Mouse (Mus musculus): ENCODE measurements around the gene Cdh4. TPM values are rescaled to one million over a fixed set of nuclear protein-coding genes. Genes with fewer than 3 reads are reported as not detected.

Gene Cdh4
- polyA plus RNA-seq, 1 experiment from 2014 or later: 57.4 TPM

DNA sequence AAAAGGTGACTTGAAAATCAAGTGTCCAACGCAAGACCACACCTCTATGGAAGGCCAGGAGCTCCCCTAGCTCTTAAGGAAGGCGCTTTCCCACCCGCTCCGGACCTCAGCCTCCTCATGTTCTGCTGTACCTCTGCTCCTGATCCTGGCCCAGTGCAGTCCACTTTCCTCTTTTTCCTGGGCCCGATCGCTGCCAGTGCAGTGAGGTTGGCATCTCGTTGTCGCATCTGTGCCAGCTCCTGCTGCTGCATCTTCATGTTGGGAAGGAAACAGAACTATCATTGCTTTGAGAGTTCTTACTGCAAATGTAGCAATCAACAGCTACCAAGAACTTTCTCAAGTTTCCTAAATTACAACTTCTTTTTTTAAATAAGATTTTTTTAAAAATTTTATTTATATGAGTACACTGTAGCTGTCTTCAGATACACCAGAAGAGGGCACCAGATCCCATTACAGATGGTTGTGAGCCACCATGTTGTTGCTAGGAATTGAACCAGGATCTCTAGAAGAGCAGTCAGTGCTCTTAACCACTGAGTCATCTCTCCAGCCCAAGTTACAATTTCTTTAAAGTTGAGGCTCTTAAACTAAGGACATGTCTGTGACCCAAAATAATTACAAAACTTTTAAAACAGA, 478.9 kb downstream of the Cdh4 start:
- WGBS: 87% methylated on average over 8 of the region's 8 CpGs
- Histone ChIP-seq H3K4me1 (replicated peaks; ENCODE audit: control insufficient read depth, insufficient read depth, low read length) (no peaks in the 10 kb centered on the region), H3K4me3 (replicated peaks; ENCODE audit: low read length) (no peak overlapping the region), H3K9ac (replicated peaks; ENCODE audit: low read depth, low read length) (no peak overlapping the region), H3K36me3 (ENCODE audit: control insufficient read depth, insufficient read depth) (peaks cover 34% of the 10 kb centered on the region), H3K27me3 (replicated peaks; ENCODE audit: control insufficient read depth, insufficient read depth, low read length) (no peaks in the 10 kb centered on the region), H3K4me2 (ENCODE audit: low read length) (no peak overlapping the region), H3K27ac (ENCODE audit: low read length) (no peak overlapping the region), H3K9me3 (ENCODE audit: control insufficient read depth, low read length) (no peaks in the 10 kb centered on the region)
- no peak for ATAC-seq

- Histone ChIP-seq H3K4me3 (replicated peaks; ENCODE audit: low read length) (no peak overlapping the region), H3K4me1 (replicated peaks; ENCODE audit: control insufficient read depth, insufficient read depth, low read length) (no peaks in the 10 kb centered on the region), H3K36me3 (ENCODE audit: control insufficient read depth, insufficient read depth) (peaks cover 34% of the 10 kb centered on the region), H3K9ac (replicated peaks; ENCODE audit: low read depth, low read length) (no peak overlapping the region), H3K9me3 (ENCODE audit: control insufficient read depth, low read length) (no peaks in the 10 kb centered on the region), H3K4me2 (ENCODE audit: low read length) (no peak overlapping the region), H3K27ac (ENCODE audit: low read length) (no peak overlapping the region), H3K27me3 (replicated peaks; ENCODE audit: control insufficient read depth, insufficient read depth, low read length) (no peaks in the 10 kb centered on the region)
- no peak for ATAC-seq
- 92% methylated on average over 6 of the region's 6 CpGs for WGBS
These were observed 481.8 kb downstream of the Cdh4 start for GRCm38 (mm10) chr2:179924038-179924437.

DNA sequence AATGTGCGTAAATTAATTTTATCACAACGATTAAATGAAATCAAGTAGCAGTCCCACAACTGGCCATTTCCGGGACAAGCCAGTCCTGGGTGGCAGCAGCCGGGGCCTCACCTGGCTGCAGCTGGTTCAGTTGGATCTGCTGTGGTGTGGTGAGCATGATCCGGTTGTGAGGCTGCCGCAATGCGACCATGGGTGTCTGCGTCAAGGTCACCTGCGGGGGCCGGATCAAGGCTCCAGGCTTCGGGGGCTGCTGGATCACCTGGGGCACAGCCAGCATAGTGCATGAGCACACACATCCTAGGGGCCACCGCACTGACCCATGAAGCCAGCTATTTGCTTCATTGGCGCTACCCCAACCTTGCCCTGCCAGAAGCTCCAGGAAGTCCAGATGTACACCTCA, 486.9 kb downstream of the Cdh4 start:
- no peak for ATAC-seq
- Histone ChIP-seq H3K27ac (ENCODE audit: low read length) (no peak overlapping the region), H3K9me3 (ENCODE audit: control insufficient read depth, low read length) (no peaks in the 10 kb centered on the region), H3K4me2 (ENCODE audit: low read length) (no peak overlapping the region), H3K36me3 (ENCODE audit: control insufficient read depth, insufficient read depth) (peaks cover 11% of the 10 kb centered on the region), H3K27me3 (replicated peaks; ENCODE audit: control insufficient read depth, insufficient read depth, low read length) (no peaks in the 10 kb centered on the region), H3K4me1 (replicated peaks; ENCODE audit: control insufficient read depth, insufficient read depth, low read length) (no peaks in the 10 kb centered on the region), H3K9ac (replicated peaks; ENCODE audit: low read depth, low read length) (no peak overlapping the region), H3K4me3 (replicated peaks; ENCODE audit: low read length) (no peak overlapping the region)
- WGBS: 93% methylated on average over 13 of the region's 13 CpGs

GRCm38 (mm10) chr2:179931741-179932140, 489.5 kb downstream of the Cdh4 start:
- Histone ChIP-seq H3K4me1 (replicated peaks; ENCODE audit: control insufficient read depth, insufficient read depth, low read length) (no peaks in the 10 kb centered on the region), H3K9ac (replicated peaks; ENCODE audit: low read depth, low read length) (no peak overlapping the region), H3K36me3 (ENCODE audit: control insufficient read depth, insufficient read depth) (peaks cover 8% of the 10 kb centered on the region; the same call in 1 of the 2 replicates), H3K9me3 (ENCODE audit: control insufficient read depth, low read length) (no peaks in the 10 kb centered on the region), H3K4me3 (replicated peaks; ENCODE audit: low read length) (no peak overlapping the region), H3K27ac (ENCODE audit: low read length) (no peak overlapping the region), H3K4me2 (ENCODE audit: low read length) (no peak overlapping the region), H3K27me3 (replicated peaks; ENCODE audit: control insufficient read depth, insufficient read depth, low read length) (no peaks in the 10 kb centered on the region)
- 87% methylated on average over 16 of the region's 16 CpGs for WGBS
- no peak for ATAC-seq

GRCm38 (mm10) chr2:179934165-179934564, 491.9 kb downstream of the Cdh4 start:
- Histone ChIP-seq H3K27ac (ENCODE audit: low read length) (no peak overlapping the region), H3K4me2 (ENCODE audit: low read length) (no peak overlapping the region), H3K4me3 (replicated peaks; ENCODE audit: low read length) (no peak overlapping the region), H3K36me3 (ENCODE audit: control insufficient read depth, insufficient read depth) (peaks cover 8% of the 10 kb centered on the region; the same call in 1 of the 2 replicates), H3K9me3 (ENCODE audit: control insufficient read depth, low read length) (no peaks in the 10 kb centered on the region), H3K27me3 (replicated peaks; ENCODE audit: control insufficient read depth, insufficient read depth, low read length) (no peaks in the 10 kb centered on the region), H3K9ac (replicated peaks; ENCODE audit: low read depth, low read length) (no peak overlapping the region), H3K4me1 (replicated peaks; ENCODE audit: control insufficient read depth, insufficient read depth, low read length) (no peaks in the 10 kb centered on the region)
- no peak for ATAC-seq
- 84% methylated on average over 3 of the region's 3 CpGs for WGBS

GRCm38 (mm10) chr2:179937091-179937490, 494.9 kb downstream of the Cdh4 start:
- H3K36me3 ChIP-seq (ENCODE audit: control insufficient read depth, insufficient read depth): no peaks in the 10 kb centered on the region; the same call in 1 of the 2 replicates
- 87% methylated on average over 4 of the region's 4 CpGs for WGBS
- no peak overlapping the region for H3K27ac ChIP-seq (ENCODE audit: low read length)
- no peaks in the 10 kb centered on the region for H3K27me3 ChIP-seq (replicated peaks; ENCODE audit: control insufficient read depth, insufficient read depth, low read length)
- H3K9ac ChIP-seq (replicated peaks; ENCODE audit: low read depth, low read length): no peak overlapping the region
- no peak overlapping the region for H3K4me2 ChIP-seq (ENCODE audit: low read length)
- no peak overlapping the region for H3K4me3 ChIP-seq (replicated peaks; ENCODE audit: low read length)
- H3K9me3 ChIP-seq (ENCODE audit: control insufficient read depth, low read length): no peaks in the 10 kb centered on the region
- no peaks in the 10 kb centered on the region; the same call in 1 of the 2 replicates for H3K4me1 ChIP-seq (replicated peaks; ENCODE audit: control insufficient read depth, insufficient read depth, low read length)
- no peak for ATAC-seq

GRCm38 (mm10) chr2:179941696-179942095, 499.5 kb downstream of the Cdh4 start:
- Histone ChIP-seq H3K36me3 (ENCODE audit: control insufficient read depth, insufficient read depth) (no peaks in the 10 kb centered on the region), H3K27me3 (replicated peaks; ENCODE audit: control insufficient read depth, insufficient read depth, low read length) (no peaks in the 10 kb centered on the region), H3K4me2 (ENCODE audit: low read length) (no peak overlapping the region), H3K27ac (ENCODE audit: low read length) (no peak overlapping the region), H3K9ac (replicated peaks; ENCODE audit: low read depth, low read length) (no peak overlapping the region), H3K4me3 (replicated peaks; ENCODE audit: low read length) (no peak overlapping the region), H3K4me1 (replicated peaks; ENCODE audit: control insufficient read depth, insufficient read depth, low read length) (peaks cover 8% of the 10 kb centered on the region; the same call in 1 of the 2 replicates), H3K9me3 (ENCODE audit: control insufficient read depth, low read length) (no peaks in the 10 kb centered on the region)
- WGBS: 88% methylated on average over 1 of the region's 1 CpGs
- no peak for ATAC-seq

DNA sequence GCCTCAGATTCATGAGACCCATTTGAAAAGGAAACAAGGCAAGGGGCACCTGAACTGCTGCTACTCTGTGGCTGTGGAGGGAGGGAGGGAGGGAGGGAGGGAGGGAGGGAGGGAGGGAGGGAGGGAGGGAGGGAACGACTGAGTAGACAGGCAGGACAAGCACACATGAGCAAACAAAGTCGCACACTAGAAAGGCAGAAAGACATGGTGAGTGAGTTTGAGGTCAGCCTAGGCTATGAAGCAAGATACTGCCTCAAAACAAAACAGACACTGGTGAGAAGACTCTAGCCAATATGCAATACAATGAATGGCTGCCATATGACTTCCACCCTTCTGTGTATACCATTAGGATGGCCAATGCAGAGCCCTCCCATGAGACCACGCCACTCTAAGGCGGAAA, 502.8 kb downstream of the Cdh4 start:
- Histone ChIP-seq H3K27me3 (replicated peaks; ENCODE audit: control insufficient read depth, insufficient read depth, low read length) (no peaks in the 10 kb centered on the region), H3K4me1 (replicated peaks; ENCODE audit: control insufficient read depth, insufficient read depth, low read length) (peaks cover 10% of the 10 kb centered on the region), H3K27ac (ENCODE audit: low read length) (no peak overlapping the region), H3K9ac (replicated peaks; ENCODE audit: low read depth, low read length) (no peak overlapping the region), H3K4me2 (ENCODE audit: low read length) (no peak overlapping the region), H3K9me3 (ENCODE audit: control insufficient read depth, low read length) (no peaks in the 10 kb centered on the region), H3K36me3 (ENCODE audit: control insufficient read depth, insufficient read depth) (no peaks in the 10 kb centered on the region), H3K4me3 (replicated peaks; ENCODE audit: low read length) (no peak overlapping the region)
- no peak for ATAC-seq
- 51% methylated on average over 4 of the region's 4 CpGs for WGBS

GRCm38 (mm10) chr2:179946496-179946895, 504.3 kb downstream of the Cdh4 start:
- no peaks in the 10 kb centered on the region for H3K9me3 ChIP-seq (ENCODE audit: control insufficient read depth, low read length)
- no peak for ATAC-seq
- 85% methylated on average over 6 of the region's 6 CpGs for WGBS
- no peaks in the 10 kb centered on the region for H3K36me3 ChIP-seq (ENCODE audit: control insufficient read depth, insufficient read depth)
- H3K4me2 ChIP-seq (ENCODE audit: low read length): no peak overlapping the region
- peaks cover 10% of the 10 kb centered on the region for H3K4me1 ChIP-seq (replicated peaks; ENCODE audit: control insufficient read depth, insufficient read depth, low read length)
- H3K9ac ChIP-seq (replicated peaks; ENCODE audit: low read depth, low read length): no peak overlapping the region
- H3K4me3 ChIP-seq (replicated peaks; ENCODE audit: low read length): no peak overlapping the region
- no peak overlapping the region for H3K27ac ChIP-seq (ENCODE audit: low read length)
- H3K27me3 ChIP-seq (replicated peaks; ENCODE audit: control insufficient read depth, insufficient read depth, low read length): no peaks in the 10 kb centered on the region

DNA sequence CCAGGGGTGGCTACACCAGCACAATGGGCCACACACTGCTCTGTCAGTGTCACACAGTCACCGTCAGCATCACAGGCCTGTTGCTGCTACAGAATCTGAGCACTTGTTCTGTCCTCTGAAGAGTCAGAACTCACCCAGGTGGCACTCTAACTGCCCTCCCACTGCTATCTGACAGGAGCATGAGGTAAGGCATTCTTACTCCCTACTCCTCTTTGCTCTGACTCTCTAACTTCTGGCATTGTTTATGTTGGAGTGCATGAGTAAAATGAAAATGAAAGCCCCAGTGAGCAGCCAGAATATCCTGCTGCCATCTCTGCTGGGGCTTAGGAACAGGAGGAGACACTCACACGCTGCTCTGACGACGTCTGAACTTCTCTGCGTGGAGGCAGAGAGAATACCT, 505.4 kb downstream of the Cdh4 start:
- Histone ChIP-seq H3K4me1 (replicated peaks; ENCODE audit: control insufficient read depth, insufficient read depth, low read length) (peaks cover 15% of the 10 kb centered on the region; the same call in 1 of the 2 replicates), H3K4me3 (replicated peaks; ENCODE audit: low read length) (no peak overlapping the region), H3K9ac (replicated peaks; ENCODE audit: low read depth, low read length) (no peak overlapping the region), H3K27me3 (replicated peaks; ENCODE audit: control insufficient read depth, insufficient read depth, low read length) (no peaks in the 10 kb centered on the region), H3K27ac (ENCODE audit: low read length) (no peak overlapping the region), H3K4me2 (ENCODE audit: low read length) (no peak overlapping the region), H3K9me3 (ENCODE audit: control insufficient read depth, low read length) (no peaks in the 10 kb centered on the region), H3K36me3 (ENCODE audit: control insufficient read depth, insufficient read depth) (no peaks in the 10 kb centered on the region)
- 58% methylated on average over 5 of the region's 5 CpGs for WGBS
- no peak for ATAC-seq

Data from forebrain, embryonic 16.5 days (tissue).